Mouse (Mus musculus) heart, adult 2 months (tissue): ENCODE measurements around the gene Wfdc13. TPM values are rescaled to one million over a fixed set of nuclear protein-coding genes. Genes with fewer than 3 reads are reported as not detected.
A peak's percentile ranks its signal among the peaks of the same experiment; 100 is the strongest.

Source experiments
- DNase-seq, 2 experiments: peaks; one replicate each; pipeline ENCODE4 v3.0.0; 2021
- H3K27ac ChIP-seq: fragments of 200-600 bp; 2 replicates; pipeline ENCODE4 v1.8.1; 2022
- H3K27me3 ChIP-seq: fragments of 200-500 bp; 2 replicates; pipeline ENCODE4 v1.6.1; 2012; ENCODE audit warnings: mild to moderate bottlenecking, low read length, inconsistent platforms, mixed read lengths; ENCODE audit not compliant: control insufficient read depth, insufficient read depth
- H3K36me3 ChIP-seq: fragments of 200-500 bp; 2 replicates; pipeline ENCODE4 v1.6.1; 2012; ENCODE audit warnings: low read length, inconsistent platforms; ENCODE audit not compliant: control insufficient read depth, insufficient read depth
- H3K4me1 ChIP-seq: fragments of 200-500 bp; 2 replicates; pipeline ENCODE4 v1.6.1; 2011; ENCODE audit warnings: low read length; ENCODE audit not compliant: control insufficient read depth, insufficient read depth
- H3K4me3 ChIP-seq: fragments of 200-600 bp; 2 replicates; pipeline ENCODE4 v1.8.1; 2022
- H3K79me2 ChIP-seq: fragments of 200-500 bp; replicated peaks from 2 replicates; pipeline ENCODE4 v1.6.1; 2012; ENCODE audit warnings: mild to moderate bottlenecking, inconsistent platforms, low read length, moderate library complexity, mixed read lengths; ENCODE audit not compliant: control insufficient read depth, insufficient read depth
- H3K9ac ChIP-seq: fragments of 200-500 bp; 2 replicates; pipeline ENCODE4 v1.6.1; 2012; ENCODE audit warnings: low read depth, mild to moderate bottlenecking, control low read depth, inconsistent platforms, low read length, mixed read lengths
- CTCF ChIP-seq: fragments of 200-600 bp; IDR thresholded peaks from 2 replicates; pipeline ENCODE4 v1.8.1; 2022; ENCODE audit warnings: antibody characterized with exemption, mild to moderate bottlenecking, moderate library complexity
- EP300 ChIP-seq: fragments of 200-500 bp; IDR thresholded peaks from 2 replicates; pipeline ENCODE4 v1.6.1; 2011; ENCODE audit warnings: low read depth, low read length, control low read depth; ENCODE audit not compliant: insufficient read depth
- POLR2A ChIP-seq: fragments of 200-500 bp; IDR thresholded peaks from 2 replicates; pipeline ENCODE4 v1.6.1; 2011; ENCODE audit warnings: mild to moderate bottlenecking, low read depth, low read length, control low read depth; ENCODE audit not compliant: insufficient read depth
- WGBS: fragments of 180-500 bp; shearing (Covaris S2); methylation state at CpG from one replicate; pipeline ENCODE4 v1.1.7; 2018; 5-methylcytosine and 5-hydroxymethylcytosine counted together
- intact Hi-C: fragments of 180-260 bp; cut with DNase I; formaldehyde crosslinking; loops from one replicate; pipeline ENCODE4 v1.15.1; 2025
- long read RNA-seq: library from polyadenylated mRNA; stranded (forward); transcript quantifications from one replicate; pipeline ENCODE4 v2.0.0, GENCODE M21; 2021
- polyA plus RNA-seq: library from polyadenylated mRNA; depleted of rRNA; stranded (reverse); fragments of >200 nt; gene quantifications from 2 replicates; pipeline ENCODE4 v1.2.3, GENCODE M21; 2012; rRNA removed
- total RNA-seq, 2 experiments: library from RNA; stranded (reverse); gene quantifications; 2 replicates each; pipeline ENCODE4 v1.2.3; 2021

Wfdc13 gene
- total RNA-seq (not detected), polyA plus RNA-seq (0.25 TPM in 1 of 2 replicates, not detected in the other)
- long read RNA-seq = 0 reads

- intact Hi-C loops = no loop called here
- no peak for TF ChIP-seq EP300
- no peak for TF ChIP-seq CTCF
- TF ChIP-seq POLR2A = no peak
- 61% methylated on average over 3 of the region's 3 CpGs for WGBS
- no peak for DNase-seq
- Histone ChIP-seq H3K27me3 (no peaks in the 10 kb centered on the region; the same call in 1 of the 2 replicates), H3K36me3 (no peaks in the 10 kb centered on the region), H3K4me3 (no peak within 1 kb of the TSS), H3K27ac (no peak within 1 kb of the TSS), H3K9ac (no peak within 1 kb of the TSS), H3K4me1 (no peaks in the 10 kb centered on the region), H3K79me2 (no peaks in the 10 kb centered on the region)
These were observed at the start of gene Wfdc13 for GRCm38 (mm10) chr2:164684807-164685206. Gene Wfdc13 (plus strand): TSS chr2:164685107.

- intact Hi-C loops = no loop called here
- Histone ChIP-seq H3K36me3 (no peaks in the 10 kb centered on the region), H3K27me3 (no peaks in the 10 kb centered on the region), H3K79me2 (no peaks in the 10 kb centered on the region), H3K27ac (no peak overlapping the region), H3K4me3 (no peak overlapping the region), H3K4me1 (no peaks in the 10 kb centered on the region), H3K9ac (no peak overlapping the region)
- 80% methylated on average over 9 of the region's 9 CpGs for WGBS
- TF ChIP-seq POLR2A = no peak
- peak; percentile 13; the same call in 1 of the 2 replicates for TF ChIP-seq CTCF
- no peak for DNase-seq
These were observed 49.6 kb upstream of the Wfdc13 start for GRCm38 (mm10) chr2:164635266-164635665.

- 84% methylated on average over 3 of the region's 3 CpGs for WGBS
- no peak for DNase-seq
These were observed 46.2 kb upstream of the Wfdc13 start, which contains the start of gene Wfdc16 for GRCm38 (mm10) chr2:164638696-164639095. Gene Wfdc16 (minus strand): TSS chr2:164638796.

GRCm38 (mm10) chr2:164641129-164641528 is 43.8 kb upstream of the Wfdc13 start:
- Histone ChIP-seq H3K4me1 (no peaks in the 10 kb centered on the region), H3K79me2 (no peaks in the 10 kb centered on the region), H3K4me3 (no peak overlapping the region), H3K27me3 (no peaks in the 10 kb centered on the region), H3K27ac (no peak overlapping the region), H3K9ac (no peak overlapping the region), H3K36me3 (no peaks in the 10 kb centered on the region)
- intact Hi-C loops = no loop called here
- TF ChIP-seq CTCF = no peak
- TF ChIP-seq POLR2A = no peak
- no peak for TF ChIP-seq EP300
- DNase-seq = peak in 1 of 2 experiments; percentile 8
- 61% methylated on average over 7 of the region's 7 CpGs for WGBS

More at GRCm38 (mm10) chr2:164638696-164639095, 46.2 kb upstream of the Wfdc13 start, which contains the start of gene Wfdc16:
- Histone ChIP-seq H3K27me3 (no peaks in the 10 kb centered on the region), H3K9ac (no peak within 1 kb of the TSS), H3K27ac (no peak within 1 kb of the TSS), H3K79me2 (no peaks in the 10 kb centered on the region), H3K4me3 (no peak within 1 kb of the TSS), H3K4me1 (no peaks in the 10 kb centered on the region), H3K36me3 (no peaks in the 10 kb centered on the region)
- TF ChIP-seq CTCF (no peak), EP300 (no peak), POLR2A (no peak)
- intact Hi-C loops = no loop called here

GRCm38 (mm10) chr2:164641881-164642673 is 42.8 kb upstream of the Wfdc13 start:
- Histone ChIP-seq H3K27me3 (no peaks in the 10 kb centered on the region), H3K79me2 (no peaks in the 10 kb centered on the region), H3K4me1 (no peaks in the 10 kb centered on the region), H3K36me3 (no peaks in the 10 kb centered on the region), H3K9ac (no peak overlapping the region), H3K4me3 (no peak overlapping the region), H3K27ac (no peak overlapping the region)
- 67% methylated on average over 13 of the region's 13 CpGs for WGBS
- TF ChIP-seq CTCF (no peak), EP300 (no peak), POLR2A (no peak)
- no peak for DNase-seq
- intact Hi-C loops = no loop called here

- peak; percentile 27 to 37 for DNase-seq
- TF ChIP-seq CTCF = peak; percentile 83
- TF ChIP-seq POLR2A = no peak
- intact Hi-C loops = no loop called here
- H3K27ac ChIP-seq = no peak within 1 kb of the TSS
- H3K27me3 ChIP-seq = no peaks in the 10 kb centered on the region
- H3K36me3 ChIP-seq = no peaks in the 10 kb centered on the region
- 15% methylated on average over 11 of the region's 11 CpGs for WGBS
- H3K4me3 ChIP-seq = no peak within 1 kb of the TSS
- no peaks in the 10 kb centered on the region for H3K4me1 ChIP-seq
- no peaks in the 10 kb centered on the region for H3K79me2 ChIP-seq
- no peak within 1 kb of the TSS for H3K9ac ChIP-seq
These were observed 29.0 kb upstream of the Wfdc13 start, which contains the start of gene Wfdc10 for GRCm38 (mm10) chr2:164655858-164656257. Gene Wfdc10 (plus strand): TSS chr2:164656046.
